Mouse (Mus musculus) intestine, embryonic 15.5 days (tissue): ENCODE measurements at regions not wholly inside any gene's neighbourhood (a gene's known extent, or its start where the extent isn't known, plus 50 kb on each side); places are given as distances from the start of the nearest gene placed in this dataset.

Experiments used
- ATAC-seq: fragments of 200-750 bp; cut with Nextera tagmentation; 2 replicates; pipeline ENCODE4 v1.8.0; 2017; ENCODE audit warnings: moderate TSS enrichment, moderate library complexity
- H3K27ac ChIP-seq: fragments of 300-500 bp; sonication (generic); 2 replicates; pipeline ENCODE4 v1.5.1; 2015; ENCODE audit warnings: mild to moderate bottlenecking, inconsistent platforms
- H3K27me3 ChIP-seq: fragments of 300-500 bp; sonication (generic); replicated peaks from 2 replicates; pipeline ENCODE4 v1.6.1; 2015; ENCODE audit warnings: inconsistent platforms
- H3K36me3 ChIP-seq: fragments of 300-500 bp; sonication (generic); 2 replicates; pipeline ENCODE4 v1.6.1; 2015; ENCODE audit warnings: inconsistent platforms
- H3K4me1 ChIP-seq: fragments of 300-500 bp; sonication (generic); replicated peaks from 2 replicates; pipeline ENCODE4 v1.6.1; 2015; ENCODE audit warnings: inconsistent platforms
- H3K4me2 ChIP-seq: fragments of 300-500 bp; sonication (generic); replicated peaks from 2 replicates; pipeline ENCODE4 v1.6.1; 2015; ENCODE audit warnings: mild to moderate bottlenecking, inconsistent platforms
- H3K4me3 ChIP-seq: fragments of 300-500 bp; sonication (generic); replicated peaks from 2 replicates; pipeline ENCODE4 v1.5.1; 2015; ENCODE audit warnings: inconsistent platforms
- H3K9ac ChIP-seq: fragments of 300-500 bp; sonication (generic); 2 replicates; pipeline ENCODE4 v1.6.1; 2015; ENCODE audit warnings: inconsistent platforms
- H3K9me3 ChIP-seq: fragments of 300-500 bp; sonication (generic); 2 replicates; pipeline ENCODE4 v1.6.1; 2016; ENCODE audit warnings: inconsistent platforms
- WGBS: fragments of 180-500 bp; shearing (Covaris S2); methylation state at CpG from one replicate; pipeline ENCODE4 v1.1.7; 2015; 5-methylcytosine and 5-hydroxymethylcytosine counted together

- H3K27me3 ChIP-seq: no peaks in the 10 kb centered on the region
- no peaks in the 10 kb centered on the region for H3K4me1 ChIP-seq
- H3K4me2 ChIP-seq: no peak overlapping the region
- H3K27ac ChIP-seq: no peak overlapping the region
- WGBS: 84% methylated on average over 3 of the region's 3 CpGs
- no peaks in the 10 kb centered on the region for H3K36me3 ChIP-seq
- no peaks in the 10 kb centered on the region for H3K9me3 ChIP-seq
- no peak overlapping the region for H3K9ac ChIP-seq
- H3K4me3 ChIP-seq: no peak overlapping the region
- no peak for ATAC-seq
These were observed 56.1 kb upstream of the Dcbld2 start for GRCm38 (mm10) chr16:58352156-58352555.

- H3K4me2 ChIP-seq: no peak overlapping the region
- no peaks in the 10 kb centered on the region for H3K36me3 ChIP-seq
- no peak overlapping the region for H3K4me3 ChIP-seq
- no peaks in the 10 kb centered on the region for H3K4me1 ChIP-seq
- H3K27me3 ChIP-seq: no peaks in the 10 kb centered on the region
- no peak for ATAC-seq
- 65% methylated on average over 6 of the region's 6 CpGs for WGBS
- H3K9ac ChIP-seq: no peak overlapping the region
- H3K9me3 ChIP-seq: no peaks in the 10 kb centered on the region
- no peak overlapping the region for H3K27ac ChIP-seq
These were observed 53.7 kb upstream of the Dcbld2 start for GRCm38 (mm10) chr16:58354551-58354950.
